Mouse (Mus musculus) testis, postnatal 10 days (tissue): ENCODE measurements around the gene Ahnak2.

ENCODE experiments used
- DNase-seq: peaks from one replicate; pipeline ENCODE4 v3.0.0; 2021; ENCODE audit warnings: low spot score

The Ahnak2 gene

DNA sequence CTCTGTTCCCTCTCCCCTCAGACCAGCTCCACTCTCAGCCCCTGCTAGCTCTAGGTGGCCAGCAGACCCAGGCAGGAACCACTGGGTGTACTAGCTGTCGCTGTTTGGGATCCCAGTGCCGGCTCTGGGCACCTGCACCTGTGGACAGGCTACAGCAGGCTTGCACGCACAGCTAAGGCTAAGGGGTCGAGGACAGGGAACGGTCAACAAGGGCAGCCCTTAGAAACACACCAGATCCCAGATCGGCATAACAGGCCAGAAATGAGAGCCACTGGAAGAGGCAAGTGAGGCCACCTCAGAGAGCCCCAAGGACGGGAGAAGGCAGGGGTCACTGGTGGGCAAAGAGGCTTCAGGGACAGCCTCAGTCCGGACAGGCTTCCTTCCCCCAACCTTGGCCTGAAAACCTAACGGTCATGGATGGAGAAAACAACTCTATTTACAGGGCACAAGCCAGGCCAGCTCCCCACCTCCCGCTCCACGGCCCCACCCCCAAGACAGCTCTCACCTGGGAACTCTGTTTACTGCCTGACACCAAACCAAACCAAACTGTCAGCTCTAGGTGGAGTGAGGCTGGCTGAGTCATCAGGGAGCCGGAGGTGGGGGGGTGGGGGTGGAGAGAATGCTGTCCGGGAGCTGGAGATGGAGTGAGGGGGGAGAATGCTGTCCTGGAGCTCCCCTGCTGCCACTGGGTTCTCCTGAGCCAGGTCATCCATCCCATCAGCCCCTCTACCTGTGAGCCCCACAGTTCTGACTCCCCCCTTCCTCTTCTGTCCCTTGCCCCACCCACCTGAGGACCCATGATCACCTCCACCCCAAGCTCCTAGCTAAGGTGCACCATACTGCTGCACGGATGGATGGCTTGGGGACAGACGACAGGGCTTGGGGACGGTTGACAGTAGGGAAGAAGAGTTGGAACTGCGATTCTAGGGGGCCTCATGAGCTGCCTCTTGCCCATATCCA lies 5.6 kb downstream of the Ahnak2 start:
- DNase-seq, result no peak

DNA sequence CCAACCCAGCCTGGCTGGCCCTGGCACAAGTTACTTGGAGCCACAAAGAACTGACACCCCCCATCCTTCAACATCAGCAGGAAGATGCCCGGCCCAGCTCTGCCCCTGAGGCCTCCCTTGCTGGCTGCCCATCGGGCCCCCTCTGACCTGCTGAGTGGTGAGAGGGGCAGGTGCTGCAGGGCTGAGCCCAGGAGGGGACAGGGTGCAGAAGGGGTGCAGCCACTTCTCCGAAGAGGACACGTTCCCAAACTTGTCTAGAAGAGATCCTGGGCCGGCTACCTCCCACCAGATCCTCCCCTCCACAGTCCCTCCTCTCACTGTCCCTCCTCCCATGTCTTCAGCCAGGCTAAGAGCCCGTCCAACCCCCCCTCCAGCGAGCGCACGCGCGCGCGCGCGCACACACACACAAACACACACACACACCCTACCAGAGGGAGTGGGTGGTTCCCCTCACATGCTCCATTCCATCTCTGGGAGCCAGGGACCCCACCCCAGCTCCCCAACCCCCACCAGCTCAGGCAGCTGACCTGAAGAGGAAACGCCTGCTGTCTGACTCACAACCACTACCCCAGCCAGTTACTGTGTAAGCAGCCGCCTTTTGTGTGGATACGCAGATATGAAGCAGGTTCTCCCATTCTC lies 6.9 kb downstream of the Ahnak2 start:
- DNase-seq, result no peak

DNA sequence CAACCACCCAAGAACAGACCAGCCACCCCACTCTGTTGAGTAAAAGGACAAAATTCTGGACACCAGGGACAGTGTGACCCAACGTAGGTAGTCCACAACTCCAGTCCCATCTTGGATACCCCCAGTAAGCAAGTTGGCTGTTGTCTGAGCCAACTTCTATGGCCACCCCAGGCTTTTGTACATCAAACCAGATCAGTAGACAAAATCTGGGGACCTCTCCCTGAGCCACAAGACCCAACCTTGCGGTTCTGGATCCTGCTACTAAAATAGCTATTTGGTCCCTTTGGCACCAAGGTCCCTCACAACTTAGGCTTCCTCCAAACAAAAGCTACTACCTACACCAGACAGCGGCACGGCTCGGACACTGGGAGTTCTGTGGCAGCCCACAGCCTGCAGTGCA lies 7.5 kb downstream of the Ahnak2 start:
- DNase-seq, result no peak

DNA sequence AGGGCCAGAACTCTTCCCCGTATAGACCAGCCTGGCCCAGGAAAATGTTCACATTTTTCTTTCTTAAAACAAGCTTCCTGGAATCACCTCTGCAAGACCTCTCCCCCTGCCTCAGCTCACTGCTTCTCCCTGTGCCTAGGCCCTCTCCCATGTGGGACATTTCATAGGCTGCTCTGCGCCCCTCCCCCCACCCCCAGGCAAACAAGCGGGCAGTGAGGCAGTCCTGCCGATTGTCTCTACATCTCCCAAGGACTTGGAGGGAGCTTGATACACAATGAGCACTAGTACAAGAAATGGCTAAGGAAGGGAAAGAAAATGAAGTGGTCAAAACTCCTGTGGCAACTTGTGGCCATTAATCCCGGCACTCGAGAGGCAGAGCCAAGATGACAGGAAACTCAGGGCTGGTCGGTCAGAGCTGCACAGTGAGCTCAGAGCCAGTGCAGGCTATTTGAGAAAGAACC lies 8.1 kb downstream of the Ahnak2 start:
- DNase-seq, result no peak

DNA sequence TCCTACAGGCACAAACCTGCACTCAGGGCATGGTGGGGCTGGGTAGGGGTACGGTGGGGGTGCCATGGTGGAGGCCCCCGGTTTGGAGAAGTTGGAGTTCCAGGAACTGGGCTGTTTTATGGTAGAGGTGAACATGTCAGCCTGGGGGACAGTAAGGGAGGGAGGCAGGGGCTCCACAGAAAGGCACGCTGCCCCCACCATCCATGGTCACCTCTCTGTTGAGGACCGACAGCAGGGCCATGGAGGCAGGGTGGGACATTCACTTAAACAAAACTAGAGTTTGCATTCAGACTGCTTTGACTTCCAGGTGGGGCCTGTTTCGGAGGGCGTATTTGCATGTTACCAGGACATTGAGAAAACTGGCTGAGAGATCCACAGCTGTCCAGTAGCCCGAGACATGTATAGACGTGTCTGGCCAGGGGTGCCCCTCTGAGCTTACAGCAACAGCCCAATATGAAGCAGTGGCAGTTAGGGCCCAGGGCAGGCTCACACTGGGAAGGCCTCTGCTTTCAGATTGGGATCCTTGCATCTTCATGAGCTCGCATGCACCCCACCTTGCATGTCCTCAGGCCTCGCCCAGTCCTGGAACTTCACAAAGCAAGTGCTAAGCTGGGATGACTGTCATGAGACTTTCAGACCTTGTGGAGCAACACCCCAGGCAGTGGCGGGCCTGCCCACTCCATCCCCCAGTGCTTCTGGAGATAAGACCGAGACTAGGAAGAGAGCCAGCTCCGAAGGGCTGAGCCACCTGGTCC lies 8.7 kb downstream of the Ahnak2 start:
- peak; percentile 81 for DNase-seq

DNA sequence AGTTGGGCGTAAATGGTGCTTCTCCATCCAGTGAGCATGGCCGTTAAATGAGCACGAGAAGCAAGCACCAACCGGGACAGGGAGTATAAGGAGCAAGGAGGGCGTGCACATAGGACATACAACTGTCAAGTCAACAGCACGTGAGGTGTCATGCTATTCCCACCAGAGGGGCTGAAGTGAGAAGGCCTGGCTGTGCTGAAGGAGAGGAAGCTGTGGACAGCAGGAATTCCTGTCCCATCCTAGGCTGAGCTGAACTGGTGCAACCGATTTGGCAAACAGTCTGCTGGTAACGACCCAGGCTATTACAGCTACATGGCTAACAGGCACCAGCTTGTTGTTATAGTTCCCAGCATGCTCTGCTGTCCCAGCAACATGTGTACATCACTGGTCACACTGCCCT lies 11.4 kb downstream of the Ahnak2 start:
- DNase-seq, result no peak

DNA sequence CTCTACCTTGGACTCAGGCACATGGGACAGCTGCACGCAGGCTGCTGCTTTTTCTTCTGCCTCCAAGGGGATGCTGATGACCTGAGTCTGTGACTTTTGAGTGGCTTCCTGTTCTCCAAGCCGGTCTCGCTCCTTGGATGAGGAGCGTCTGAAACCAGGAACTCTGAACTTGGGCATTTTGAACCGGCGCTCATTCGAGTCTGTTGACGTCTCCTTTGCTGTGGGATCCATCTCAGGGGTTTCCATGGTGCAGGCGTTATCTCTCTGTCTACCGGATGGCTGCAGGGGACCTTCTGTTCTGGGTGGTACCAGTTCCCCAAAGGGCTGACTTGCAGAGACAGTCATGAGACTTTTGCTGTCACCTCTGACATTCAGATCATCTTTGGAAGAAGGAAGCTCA lies 28.0 kb downstream of the Ahnak2 start:
- peak; percentile 34 for DNase-seq

DNA sequence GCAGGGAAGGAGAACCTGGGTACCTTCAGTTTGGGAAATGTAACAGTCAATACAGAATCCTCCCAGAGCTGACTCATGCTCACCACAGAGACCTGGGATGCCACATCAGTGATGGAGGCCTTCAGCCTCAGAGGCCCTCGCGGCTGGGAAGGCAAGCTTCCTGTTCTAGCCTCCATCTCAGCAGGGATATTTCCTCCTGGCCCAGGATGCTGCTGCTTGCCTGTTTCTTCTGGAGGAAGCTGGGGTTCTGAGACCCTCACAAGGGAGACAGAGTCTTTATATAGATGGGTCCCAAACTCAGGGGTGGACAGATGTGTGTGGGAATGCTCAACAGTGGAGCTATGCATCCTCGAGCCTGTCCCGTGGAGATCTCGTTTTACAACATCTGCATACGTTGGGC lies 28.4 kb downstream of the Ahnak2 start:
- DNase-seq, result no peak

DNA sequence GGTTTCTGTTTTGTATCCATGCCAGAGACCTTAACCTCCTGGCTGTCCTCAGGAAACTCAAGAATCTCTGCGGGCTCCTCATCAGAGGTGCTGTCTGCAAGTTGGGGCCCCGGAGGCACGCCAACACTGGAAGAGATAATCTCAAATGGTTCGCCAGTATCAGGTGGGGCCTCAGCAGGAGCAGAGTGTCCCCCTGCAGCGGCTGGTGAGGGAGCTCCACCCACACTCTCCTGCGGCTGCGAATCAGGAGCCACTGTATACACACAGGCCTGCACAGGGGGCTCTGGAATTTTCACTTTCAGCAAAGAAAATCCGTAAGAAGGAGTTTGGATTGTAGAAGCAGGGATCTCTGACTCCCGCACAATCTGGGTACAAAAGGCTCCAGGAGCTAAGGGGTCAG lies 29.1 kb downstream of the Ahnak2 start:
- peak; percentile 42 for DNase-seq

DNA sequence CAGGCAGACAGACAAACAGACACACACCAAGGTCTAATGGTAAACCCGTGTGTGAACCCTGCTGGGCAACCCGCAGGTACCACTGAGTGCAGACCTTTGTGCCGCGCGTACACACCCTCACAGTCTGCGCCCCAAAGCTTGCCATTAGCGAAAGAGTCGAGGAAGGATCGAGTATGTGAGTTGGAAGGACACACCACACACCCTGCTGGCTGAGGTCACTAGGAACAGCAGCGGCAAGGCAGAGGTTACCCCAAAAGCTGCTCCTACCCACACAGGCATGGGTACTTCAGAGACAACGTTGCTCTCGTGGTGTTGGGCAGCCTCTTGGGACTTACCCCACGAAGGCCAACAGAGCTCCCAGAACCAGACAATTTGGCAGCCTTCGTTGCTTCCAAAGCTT lies 30.2 kb downstream of the Ahnak2 start:
- DNase-seq, result peak; percentile 36

DNA sequence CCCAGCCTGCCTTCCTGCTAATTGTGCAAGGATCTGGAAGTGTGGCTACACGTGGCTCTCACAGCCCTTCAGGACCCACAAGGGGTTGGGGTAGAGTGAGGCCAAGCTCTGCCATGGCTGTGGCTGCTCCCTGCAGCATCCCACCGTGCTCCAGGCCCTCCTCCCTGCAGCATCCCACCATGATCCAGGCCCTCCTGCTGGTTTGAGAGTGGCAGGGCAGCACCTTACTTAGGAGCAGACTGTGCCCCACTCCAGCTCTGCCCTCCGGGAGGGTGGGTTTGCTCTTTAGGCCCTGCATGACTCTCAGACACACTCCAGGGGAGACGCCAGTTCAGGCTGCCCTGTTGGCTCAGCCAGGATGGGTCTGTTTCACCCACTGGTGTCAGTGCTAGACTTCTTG lies 32.1 kb downstream of the Ahnak2 start:
- DNase-seq, result peak; percentile 37

DNA sequence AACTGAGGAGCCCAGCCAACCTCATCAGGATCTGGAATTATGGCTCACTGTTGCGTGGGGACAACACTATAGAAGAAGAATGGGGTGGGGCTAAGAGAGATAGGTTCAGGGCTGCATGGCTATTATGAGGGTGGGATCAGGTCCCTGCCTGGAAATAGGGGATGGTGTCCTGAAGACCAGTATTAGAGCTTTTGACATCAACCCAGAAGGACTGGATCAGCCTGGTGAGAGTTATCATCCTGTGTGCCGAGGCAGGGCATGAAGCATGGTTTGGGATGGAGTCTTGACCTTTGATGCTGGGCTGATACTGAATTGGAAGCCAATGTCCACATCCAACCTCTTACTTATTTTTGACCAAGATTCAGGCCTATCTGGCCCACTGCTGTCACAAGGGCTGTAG lies 32.7 kb downstream of the Ahnak2 start:
- DNase-seq, result no peak

DNA sequence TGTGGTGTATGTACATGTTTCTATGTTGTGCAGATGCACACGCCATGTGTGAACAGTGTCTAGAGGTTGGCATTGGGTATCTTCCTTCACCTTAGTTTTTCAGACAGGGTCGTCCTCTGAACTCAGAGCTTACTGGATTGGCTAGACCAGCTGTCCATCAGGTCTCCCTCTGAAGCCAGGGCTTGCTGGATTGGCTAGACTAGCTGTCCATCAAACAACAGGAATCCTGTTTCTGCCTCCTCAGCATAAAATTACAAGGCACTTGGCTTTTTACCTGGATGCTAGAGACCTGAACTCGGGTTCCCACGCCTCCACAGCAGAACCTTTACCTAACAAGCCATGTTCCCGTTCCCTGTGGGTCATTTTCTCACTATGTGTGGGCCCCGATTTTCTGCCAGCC lies 33.4 kb downstream of the Ahnak2 start:
- DNase-seq, result peak; percentile 39

DNA sequence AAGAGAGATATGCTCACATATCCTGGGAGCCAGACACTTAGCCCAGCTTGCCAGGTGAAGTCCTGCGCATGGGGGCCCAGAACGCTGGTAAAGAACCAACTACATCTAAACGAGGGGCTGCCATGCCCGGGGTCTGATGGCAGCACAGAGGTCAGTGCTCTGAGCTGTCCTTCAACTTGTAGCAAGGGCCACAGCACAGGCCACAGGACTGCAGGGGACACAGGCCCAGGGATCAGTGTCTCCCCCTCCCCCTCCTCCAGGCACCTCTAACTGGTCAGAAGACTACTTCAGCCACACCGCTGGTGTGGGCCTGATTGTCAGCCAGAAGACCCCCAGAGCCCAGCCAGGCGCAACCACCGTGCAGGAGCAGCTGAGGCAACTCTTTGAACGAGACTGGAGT lies 34.3 kb downstream of the Ahnak2 start:
- DNase-seq, result peak; percentile 40

DNA sequence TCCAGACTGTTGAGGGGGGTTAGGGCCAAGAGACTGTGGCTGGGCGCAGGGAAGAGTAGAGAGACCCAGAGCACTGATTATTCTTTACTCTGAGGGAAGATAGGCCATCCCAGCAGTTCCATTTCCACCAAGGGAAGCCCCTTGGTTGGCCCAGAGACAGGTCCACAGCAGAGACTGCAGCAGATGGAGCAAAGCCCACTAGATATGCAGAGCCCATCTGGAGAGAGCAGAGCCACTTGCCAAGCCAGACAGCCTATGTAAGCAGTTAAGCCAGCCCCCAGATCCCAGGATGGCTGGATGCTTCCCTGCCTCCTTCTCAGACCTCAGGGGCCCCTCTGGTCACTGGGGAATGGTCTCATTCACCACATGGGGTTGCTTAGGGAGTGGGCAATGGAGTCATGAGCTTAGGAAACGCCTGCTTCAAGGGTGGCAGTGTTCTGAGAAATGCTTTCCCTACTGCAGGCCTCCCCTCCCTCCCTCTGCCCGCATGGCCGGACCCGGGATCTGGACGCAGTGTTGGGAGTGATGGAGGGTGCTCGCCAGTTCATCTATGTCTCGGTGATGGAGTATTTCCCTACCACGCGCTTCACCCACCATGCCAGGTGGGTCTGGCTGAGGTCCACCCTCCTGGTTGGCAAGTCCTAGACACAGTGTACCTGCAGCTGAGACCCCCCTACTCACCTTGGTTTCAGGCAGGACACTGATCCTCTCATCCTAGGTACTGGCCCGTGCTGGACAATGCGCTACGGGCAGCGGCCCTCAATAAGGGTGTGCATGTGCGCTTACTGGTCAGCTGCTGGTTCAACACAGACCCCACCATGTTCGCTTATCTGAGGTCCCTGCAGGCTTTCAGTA lies 35.2 kb downstream of the Ahnak2 start:
- DNase-seq, result no peak

DNA sequence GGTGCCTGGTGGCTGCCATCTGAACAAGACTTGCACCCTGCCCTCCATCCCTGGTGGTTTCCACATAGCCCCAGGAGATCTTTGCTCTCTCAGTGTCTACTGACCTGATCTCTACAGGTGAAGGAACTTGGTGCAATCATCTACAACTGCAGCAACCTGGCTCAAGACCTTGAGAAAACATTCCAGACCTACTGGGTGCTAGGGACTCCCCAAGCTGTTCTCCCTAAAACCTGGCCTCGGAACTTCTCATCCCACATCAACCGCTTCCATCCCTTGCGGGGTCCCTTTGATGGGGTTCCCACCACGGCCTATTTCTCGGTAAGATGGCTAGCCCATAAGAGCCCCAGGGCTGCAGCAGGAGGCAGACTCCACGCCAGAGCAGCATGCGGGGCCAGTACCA lies 35.9 kb downstream of the Ahnak2 start:
- DNase-seq, result no peak

DNA sequence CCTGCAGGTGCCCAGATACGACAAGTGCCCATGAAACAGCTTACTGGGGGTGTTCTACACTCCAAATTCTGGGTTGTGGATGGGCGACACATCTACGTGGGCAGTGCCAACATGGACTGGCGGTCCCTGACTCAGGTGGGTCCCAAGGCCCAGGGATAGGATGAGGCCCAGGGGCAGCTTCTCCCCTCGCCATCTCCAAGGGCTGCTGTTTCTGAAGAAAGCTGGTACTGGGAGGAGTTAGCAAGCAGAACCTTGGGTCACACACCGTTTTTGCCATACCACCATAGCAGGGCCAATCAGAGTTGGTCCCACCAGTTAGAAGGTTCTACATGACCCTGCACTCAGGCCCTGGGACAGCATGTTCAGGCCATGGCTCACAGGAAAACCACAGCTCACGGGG lies 37.5 kb downstream of the Ahnak2 start:
- DNase-seq, result peak; percentile 31

DNA sequence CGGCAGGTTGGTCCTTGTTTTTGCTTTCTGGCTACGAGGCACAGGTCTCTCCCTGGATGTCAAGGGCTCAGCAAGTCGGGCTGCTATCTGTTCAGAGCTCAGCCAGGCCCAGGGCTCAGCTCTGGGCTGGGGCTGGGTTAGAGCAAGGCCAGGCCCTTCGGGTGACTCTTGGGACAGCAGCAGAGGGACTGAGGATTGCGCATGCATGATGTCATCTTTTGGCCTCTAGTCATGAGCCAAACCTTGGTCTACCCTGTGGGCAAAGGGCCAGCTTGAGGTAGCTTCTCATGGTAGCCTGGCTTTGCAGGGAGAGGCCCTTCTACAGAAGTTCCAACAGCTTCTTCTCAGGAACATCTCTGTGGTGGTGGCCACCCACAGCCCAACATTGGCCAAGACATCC lies 38.3 kb downstream of the Ahnak2 start:
- DNase-seq, result peak; percentile 41

DNA sequence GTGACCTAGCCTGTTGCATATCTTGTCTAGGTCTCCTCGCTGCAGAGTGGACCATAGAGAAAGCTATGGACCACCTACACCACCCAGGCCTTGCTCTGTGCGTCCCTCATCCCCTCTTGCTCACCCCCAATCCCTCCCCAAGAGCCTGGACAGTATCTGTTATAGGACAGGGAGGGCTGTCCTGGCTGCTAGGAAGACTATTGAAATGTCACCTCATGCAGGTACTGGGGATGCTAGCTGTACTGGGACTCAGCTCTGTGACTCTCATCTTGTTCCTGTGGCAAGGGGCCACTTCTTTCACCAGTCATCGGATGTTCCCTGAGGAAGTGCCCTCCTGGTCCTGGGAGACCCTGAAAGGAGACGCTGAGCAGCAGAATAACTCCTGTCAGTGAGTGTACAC lies 39.3 kb downstream of the Ahnak2 start:
- DNase-seq, result peak; percentile 35

DNA sequence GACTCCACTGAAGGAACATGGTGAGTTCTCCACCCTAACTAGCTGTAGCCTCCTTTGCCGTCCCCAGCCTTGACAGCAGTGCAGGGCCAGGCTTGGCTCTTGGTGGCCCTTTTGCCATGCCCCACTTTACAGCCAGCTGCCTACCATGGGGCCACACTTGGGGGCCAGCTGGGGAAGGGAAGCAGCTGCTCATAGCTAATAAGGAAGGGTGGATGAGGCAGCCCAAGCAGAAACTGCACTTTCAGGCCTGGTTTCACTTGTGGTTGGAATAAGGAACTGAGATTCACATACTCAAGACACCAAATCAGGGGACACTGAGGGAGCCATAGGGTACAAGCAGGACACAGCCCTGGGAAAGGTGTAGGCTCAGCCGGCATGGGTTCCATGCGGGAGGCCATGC lies 40.4 kb downstream of the Ahnak2 start:
- peak; percentile 38 for DNase-seq

DNA sequence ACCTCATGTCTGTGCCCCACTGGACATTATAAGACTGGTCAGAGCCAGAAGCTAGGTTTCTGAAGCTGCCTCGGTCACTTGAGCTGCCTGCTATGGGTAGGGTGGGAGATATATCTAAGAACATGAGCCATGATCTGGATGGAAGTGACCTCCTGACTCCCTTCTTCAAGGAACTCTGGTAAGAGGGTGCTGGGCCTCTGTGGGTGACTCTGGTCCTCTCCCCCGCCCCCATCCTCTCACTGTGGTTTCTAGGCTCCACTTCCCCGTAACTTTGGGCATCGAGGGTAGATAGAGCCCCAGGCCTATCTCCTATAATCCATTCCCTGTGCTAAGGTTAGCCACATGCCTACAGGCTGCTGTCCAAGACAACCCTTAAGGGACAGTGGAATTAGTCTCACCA lies 41.0 kb downstream of the Ahnak2 start:
- DNase-seq, result no peak
